Mouse (Mus musculus): ENCODE measurements at regions not wholly inside any gene's neighbourhood (a gene's known extent, or its start where the extent isn't known, plus 50 kb on each side); places are given as distances from the start of the nearest gene placed in this dataset.

GRCm38 (mm10) chr4:98181185-98182052 lies 201.7 kb downstream of the Tm2d1 start:
- TF ChIP-seq MAFK (IDR thresholded peaks at IDR 0.05; ENCODE audit: insufficient read depth, low read depth, low read length) (no peak), HCFC1 (IDR thresholded peaks at IDR 0.05; ENCODE audit: borderline replicate concordance, insufficient read depth, low read length) (no peak), CHD2 (IDR thresholded peaks at IDR 0.05; ENCODE audit: low read depth, low read length) (no peak)
